10 mouse cellular contexts compared by ENCODE assay signal in genomic region chr5:147305856-147306637, GRCm38 (mm10). TPM values are rescaled to one million over a fixed set of nuclear protein-coding genes. Genes with fewer than 3 reads are reported as not detected.
DNase-seq lines count a peak whose midpoint lies in the region; ATAC-seq and TF ChIP-seq lines count a peak whose summit lies in the region.
"Had no signal": no experiment of that assay in that cellular context is flagged by ENCODE, and none has a peak within 500 bp of the region (broad histone marks: within the 10 kb centered on the region; RNA-seq: fewer than 3 reads in every experiment).

No protein-coding gene starts in this region.

- no peak overlapping the region for H3K27ac ChIP-seq in forebrain, embryonic 10.5 days
- no peak overlapping the region for H3K27ac ChIP-seq in forebrain, embryonic 15.5 days (replicated peaks)
- no peak overlapping the region for H3K27ac ChIP-seq in lung, postnatal 0 days (ENCODE audit: low read length)
- no peak overlapping the region for H3K27ac ChIP-seq in limb, embryonic 13.5 days
- H3K27ac ChIP-seq in stomach, embryonic 15.5 days = peak overlapping the region; percentile 11; the same call in 1 of the 2 replicates

- no peaks in the 10 kb centered on the region for H3K36me3 ChIP-seq in forebrain, embryonic 10.5 days (replicated peaks)
- H3K36me3 ChIP-seq in forebrain, embryonic 15.5 days = no peaks in the 10 kb centered on the region
- H3K36me3 ChIP-seq in lung, postnatal 0 days (ENCODE audit: insufficient read depth, low read length) = no peaks in the 10 kb centered on the region
- no peaks in the 10 kb centered on the region for H3K36me3 ChIP-seq in limb, embryonic 13.5 days
- no peaks in the 10 kb centered on the region for H3K36me3 ChIP-seq in stomach, embryonic 15.5 days

- H3K4me1 ChIP-seq in forebrain, embryonic 10.5 days = peaks cover 30% of the 10 kb centered on the region
- H3K4me1 ChIP-seq in forebrain, embryonic 15.5 days = peaks cover 17% of the 10 kb centered on the region
- no peaks in the 10 kb centered on the region for H3K4me1 ChIP-seq in lung, postnatal 0 days (ENCODE audit: insufficient read depth, low read depth, low read length)
- H3K4me1 ChIP-seq in limb, embryonic 13.5 days = peaks cover 31% of the 10 kb centered on the region
- peaks cover 22% of the 10 kb centered on the region for H3K4me1 ChIP-seq in stomach, embryonic 15.5 days

- peaks cover 100% of the 10 kb centered on the region for H3K27me3 ChIP-seq in forebrain, embryonic 10.5 days (ENCODE audit: poor library complexity, severe bottlenecking)
- H3K27me3 ChIP-seq in forebrain, embryonic 15.5 days = peaks cover 99% of the 10 kb centered on the region
- peaks cover 96% of the 10 kb centered on the region for H3K27me3 ChIP-seq in lung, postnatal 0 days (replicated peaks; ENCODE audit: insufficient read depth, low read length)
- peaks cover 100% of the 10 kb centered on the region for H3K27me3 ChIP-seq in limb, embryonic 13.5 days
- H3K27me3 ChIP-seq in stomach, embryonic 15.5 days (replicated peaks) = peaks cover 96% of the 10 kb centered on the region

- no peaks in the 10 kb centered on the region for H3K9me3 ChIP-seq in forebrain, embryonic 10.5 days
- no peaks in the 10 kb centered on the region for H3K9me3 ChIP-seq in forebrain, embryonic 15.5 days
- no peaks in the 10 kb centered on the region for H3K9me3 ChIP-seq in lung, postnatal 0 days (ENCODE audit: low read length)
- no peaks in the 10 kb centered on the region for H3K9me3 ChIP-seq in limb, embryonic 13.5 days
- no peaks in the 10 kb centered on the region for H3K9me3 ChIP-seq in stomach, embryonic 15.5 days
- H3K9me3 ChIP-seq: megakaryocyte, embryonic 14.5 days had no signal

- no peak overlapping the region; the same call in 1 of the 2 replicates for H3K4me3 ChIP-seq in forebrain, embryonic 10.5 days
- H3K4me3 ChIP-seq in forebrain, embryonic 15.5 days = no peak overlapping the region
- H3K4me3 ChIP-seq in lung, postnatal 0 days (ENCODE audit: low read depth, low read length) = 0 out of 2 replicates have a peak overlapping the region, but pooled peaks have one; percentile 10
- peak overlapping the region; percentile 30 for H3K4me3 ChIP-seq in limb, embryonic 13.5 days
- peak overlapping the region; percentile 36 for H3K4me3 ChIP-seq in stomach, embryonic 15.5 days (replicated peaks)

- no peak for ATAC-seq in forebrain, embryonic 15.5 days (replicated peaks)
- no peak for ATAC-seq in lung, postnatal 0 days
- no peak for ATAC-seq in limb, embryonic 13.5 days (ENCODE audit: low FRiP score, low read depth)
- ATAC-seq in stomach, embryonic 15.5 days (ENCODE audit: insufficient read depth, low FRiP score, low read depth) = no peak

- no peak overlapping the region for H3K9ac ChIP-seq in forebrain, embryonic 15.5 days (replicated peaks)
- no peak overlapping the region for H3K9ac ChIP-seq in lung, postnatal 0 days (replicated peaks; ENCODE audit: low read depth)
- H3K9ac ChIP-seq in limb, embryonic 13.5 days = no peak overlapping the region
- H3K9ac ChIP-seq in stomach, embryonic 15.5 days = no peak overlapping the region

- TF ChIP-seq CTCF in lung, postnatal 0 days (IDR thresholded peaks at IDR 0.05) = no peak

- under 1% methylated on average over 58 of the region's 58 CpGs for WGBS in forebrain, embryonic 10.5 days
- WGBS in forebrain, embryonic 15.5 days = under 1% methylated on average over 57 of the region's 58 CpGs
- under 1% methylated on average over 53 of the region's 58 CpGs for WGBS in lung, postnatal 0 days
- WGBS in limb, embryonic 13.5 days = under 1% methylated on average over 52 of the region's 58 CpGs
- WGBS in stomach, embryonic 15.5 days = 1% methylated on average over 48 of the region's 58 CpGs

- no peak overlapping the region for H3K4me2 ChIP-seq in forebrain, embryonic 15.5 days (replicated peaks)
- H3K4me2 ChIP-seq in lung, postnatal 0 days (replicated peaks; ENCODE audit: low read depth, low read length) = no peak overlapping the region
- peak overlapping the region; percentile 52 for H3K4me2 ChIP-seq in limb, embryonic 13.5 days (replicated peaks)
- H3K4me2 ChIP-seq in stomach, embryonic 15.5 days = peak overlapping the region; percentile 40

- TF ChIP-seq EP300 in lung, postnatal 0 days (IDR thresholded peaks at IDR 0.05) = no peak

- DNase-seq in forebrain, embryonic 10.5 days (ENCODE audit: extremely low spot score, low spot score) = peak; percentile 34
- no peak for DNase-seq in lung, postnatal 0 days (ENCODE audit: low spot score)
- no peak for DNase-seq in lung, postnatal 10 days
- no peak for DNase-seq in adrenal gland, adult 2 months
- DNase-seq in thymus, postnatal 25 days = no peak
- DNase-seq: cerebellum, adult 11 months had no signal

RNA-seq across cellular contexts. Expression of gene Cdx2, which starts 1.0 kb away (rescaled TPM):
- not detected in 2 replicates for polyA plus RNA-seq in forebrain, embryonic 10.5 days (2016; fragmentation: Nextera tagmentation; extraction: Ambion mirVana)
- not detected in 2 replicates for polyA plus RNA-seq in forebrain, embryonic 15.5 days (2015; fragmentation: Nextera tagmentation; extraction: Ambion mirVana)
- not detected in 2 replicates for polyA plus RNA-seq in lung, postnatal 0 days (2015; fragmentation: Nextera tagmentation; extraction: Ambion mirVana)
- polyA plus RNA-seq in limb, embryonic 13.5 days (2015; fragmentation: Nextera tagmentation; extraction: Ambion mirVana) = 0.06 TPM in 1 of 2 replicates, not detected in the other
- polyA plus RNA-seq in stomach, embryonic 15.5 days (2015; fragmentation: Nextera tagmentation; extraction: Ambion mirVana) = 8.1 and 9.8 TPM in 2 replicates
- total RNA-seq in adrenal gland, adult 2 months (2021) = not detected
- polyA plus RNA-seq in adrenal gland, adult 2 months (2012; rRNA removed) = not detected in 2 replicates

RNA-seq across cellular contexts. Expression of gene Urad, which starts 16.2 kb away (rescaled TPM):
- not detected in 2 replicates for polyA plus RNA-seq in forebrain, embryonic 10.5 days (2016; fragmentation: Nextera tagmentation; extraction: Ambion mirVana)
- polyA plus RNA-seq in forebrain, embryonic 15.5 days (2015; fragmentation: Nextera tagmentation; extraction: Ambion mirVana) = not detected in 2 replicates
- not detected in 2 replicates for polyA plus RNA-seq in lung, postnatal 0 days (2015; fragmentation: Nextera tagmentation; extraction: Ambion mirVana)
- polyA plus RNA-seq in limb, embryonic 13.5 days (2015; fragmentation: Nextera tagmentation; extraction: Ambion mirVana) = not detected in 2 replicates
- 0.41 and 0.71 TPM in 2 replicates for polyA plus RNA-seq in stomach, embryonic 15.5 days (2015; fragmentation: Nextera tagmentation; extraction: Ambion mirVana)
- total RNA-seq in adrenal gland, adult 2 months (2021) = 1 to 10 TPM in 1 of 2 experiments, not detected in 1; 3.5 TPM
- polyA plus RNA-seq in adrenal gland, adult 2 months (2012; rRNA removed) = 2.2 and 3.3 TPM in 2 replicates

RNA-seq across cellular contexts. Expression of gene Pdx1, which starts 36.3 kb away (rescaled TPM):
- not detected in 2 replicates for polyA plus RNA-seq in forebrain, embryonic 10.5 days (2016; fragmentation: Nextera tagmentation; extraction: Ambion mirVana)
- not detected in 2 replicates for polyA plus RNA-seq in forebrain, embryonic 15.5 days (2015; fragmentation: Nextera tagmentation; extraction: Ambion mirVana)
- polyA plus RNA-seq in lung, postnatal 0 days (2015; fragmentation: Nextera tagmentation; extraction: Ambion mirVana) = not detected in 2 replicates
- polyA plus RNA-seq in limb, embryonic 13.5 days (2015; fragmentation: Nextera tagmentation; extraction: Ambion mirVana) = not detected in 2 replicates
- polyA plus RNA-seq in stomach, embryonic 15.5 days (2015; fragmentation: Nextera tagmentation; extraction: Ambion mirVana) = 10.0 and 14.0 TPM in 2 replicates
- not detected for total RNA-seq in adrenal gland, adult 2 months (2021)
- not detected in 2 replicates for polyA plus RNA-seq in adrenal gland, adult 2 months (2012; rRNA removed)

Comparison
In these comparisons a context has a peak if more than half of its experiments do, and no peak if none do; other contexts are left out.
1. H3K4me3 ChIP-seq: peak in lung, postnatal 0 days (single experiment), limb, embryonic 13.5 days (single experiment) and stomach, embryonic 15.5 days (single experiment); none in forebrain, embryonic 10.5 days (single experiment) and forebrain, embryonic 15.5 days (single experiment).
2. H3K4me2 ChIP-seq: peak in limb, embryonic 13.5 days (single experiment) and stomach, embryonic 15.5 days (single experiment); none in forebrain, embryonic 15.5 days (single experiment) and lung, postnatal 0 days (single experiment).
3. RNA of gene Pdx1, which starts 36.3 kb away (polyA plus RNA-seq): 10.0 to 14.0 TPM in stomach, embryonic 15.5 days; not detected in forebrain, embryonic 10.5 days, not detected in forebrain, embryonic 15.5 days, not detected in lung, postnatal 0 days, not detected in limb, embryonic 13.5 days and not detected in adrenal gland, adult 2 months; every median in the first group is over 10 times any median in the second.